Mouse (Mus musculus) kidney, adult 9 months (tissue): ENCODE measurements around the gene Nfkbid.
"Not testable (repeated sequence)": the region's sequence is repeated elsewhere in the genome, so short reads cannot be mapped to it uniquely, and the experiment has no call there.

Experiments
- DNase-seq: peaks from one replicate; pipeline ENCODE4 v3.0.0; 2022

The Nfkbid gene

GRCm38 (mm10) chr7:30474999-30475398 lies 53.5 kb downstream of the Nfkbid start:
- DNase-seq: no peak

DNA sequence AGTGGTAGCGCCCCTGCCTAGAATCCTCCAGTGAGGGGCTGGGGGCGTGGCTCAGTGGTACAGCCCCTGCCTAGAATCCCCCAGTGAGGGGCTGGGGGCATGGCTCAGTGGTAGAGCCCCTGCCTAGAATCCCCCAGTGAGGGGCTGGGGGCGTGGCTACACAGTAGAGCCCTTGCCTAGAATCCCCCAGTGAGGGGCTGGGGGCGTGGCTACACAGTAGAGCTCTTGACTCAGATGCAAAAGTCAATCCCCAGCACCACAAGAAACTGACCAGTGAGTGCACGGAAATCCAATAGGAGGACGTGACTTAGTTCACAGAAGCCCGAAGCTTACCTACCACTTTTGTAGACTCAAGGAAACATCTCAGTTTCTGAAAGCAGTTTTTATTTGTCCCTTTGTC lies 54.6 kb downstream of the Nfkbid start:
- DNase-seq: not testable (repeated sequence)

- DNase-seq: no peak
Measured at GRCm38 (mm10) chr7:30477415-30478381, 56.2 kb downstream of the Nfkbid start.
